Mouse (Mus musculus) MEL (cell line): ENCODE data around the gene Pigm. TPM values are rescaled to one million over a fixed set of nuclear protein-coding genes. Genes with fewer than 3 reads are reported as not detected.

Experiments
- DNase-seq: peaks from one replicate; pipeline ENCODE4 v3.0.0; 2011; ENCODE audit warnings: low read depth, low spot score
- H3K27ac ChIP-seq: 2 replicates; pipeline ENCODE4 v1.5.1; 2012; ENCODE audit warnings: low read depth, mild to moderate bottlenecking, control low read depth, low read length, moderate library complexity; ENCODE audit not compliant: control insufficient read depth
- H3K27me3 ChIP-seq, 2 experiments: fragments of 150-350 bp in 1 of 2; sonication (generic) in 1 of 2; 2 replicates each; pipeline ENCODE4 v1.6.1; 2012; ENCODE audit warnings: low read length in 2 of 2, mild to moderate bottlenecking in 2 of 2, improper control_type of control experiment in 1 of 2, moderate library complexity in 1 of 2; ENCODE audit not compliant: insufficient read depth in 2 of 2, control insufficient read depth in 1 of 2
- H3K36me3 ChIP-seq, 2 experiments: 2 replicates each; pipeline ENCODE4 v1.6.1; 2012 to 2014; ENCODE audit warnings: low read length in 2 of 2, improper control_type of control experiment in 1 of 2, inconsistent platforms in 1 of 2, mild to moderate bottlenecking in 1 of 2; ENCODE audit not compliant: insufficient read depth in 2 of 2, control insufficient read depth in 1 of 2
- H3K4me1 ChIP-seq, 2 experiments: fragments of 150-350 bp in 1 of 2; sonication (generic) in 1 of 2; 2 replicates each; pipeline ENCODE4 v1.6.1; 2012; ENCODE audit warnings: low read length in 2 of 2, improper control_type of control experiment in 1 of 2, mild to moderate bottlenecking in 1 of 2; ENCODE audit not compliant: insufficient read depth in 2 of 2, control insufficient read depth in 1 of 2
- H3K4me3 ChIP-seq, 2 experiments: fragments of 150-350 bp in 1 of 2; sonication (generic) in 1 of 2; 2 replicates each; pipeline ENCODE4 v1.5.1; 2012; ENCODE audit warnings: low read depth in 2 of 2, low read length in 2 of 2, mild to moderate bottlenecking in 2 of 2, moderate library complexity in 2 of 2, control low read depth in 1 of 2, improper control_type of control experiment in 1 of 2; ENCODE audit not compliant: control insufficient read depth in 1 of 2, insufficient read depth in 1 of 2
- H3K79me2 ChIP-seq: 2 replicates; pipeline ENCODE4 v1.6.1; 2012; ENCODE audit warnings: mild to moderate bottlenecking, low read length, moderate library complexity; ENCODE audit not compliant: control insufficient read depth, poor library complexity, insufficient read depth
- H3K9ac ChIP-seq: 2 replicates; pipeline ENCODE4 v1.6.1; 2012; ENCODE audit warnings: low read depth, mild to moderate bottlenecking, control low read depth, low read length, moderate library complexity; ENCODE audit not compliant: control insufficient read depth, poor library complexity, severe bottlenecking
- H3K9me3 ChIP-seq: fragments of 150-350 bp; sonication (generic); replicated peaks from 2 replicates; pipeline ENCODE4 v1.6.1; 2012; ENCODE audit warnings: mild to moderate bottlenecking, low read length, improper control_type of control experiment, moderate library complexity; ENCODE audit not compliant: insufficient read depth
- BHLHE40 ChIP-seq: IDR thresholded peaks from 2 replicates; pipeline ENCODE4 v1.6.1; 2012; ENCODE audit warnings: low read depth, mild to moderate bottlenecking, inconsistent platforms, low read length, improper control_type of control experiment, borderline replicate concordance
- CHD1 ChIP-seq: IDR thresholded peaks from 2 replicates; pipeline ENCODE4 v1.6.1; 2012; ENCODE audit warnings: low read depth, mild to moderate bottlenecking, inconsistent platforms, low read length, improper control_type of control experiment
- CHD2 ChIP-seq: IDR thresholded peaks from 2 replicates; pipeline ENCODE4 v1.6.1; 2011; ENCODE audit warnings: low read length, improper control_type of control experiment
- CTCF ChIP-seq, 3 experiments: IDR thresholded peaks in 2 of 3; conservative IDR thresholded peaks in 1 of 3; 2 replicates each; pipeline ENCODE4 v1.5.1; 2011 to 2012; ENCODE audit warnings: low read length in 3 of 3, low read depth in 2 of 3, mild to moderate bottlenecking in 2 of 3, improper control_type of control experiment in 1 of 3, inconsistent platforms in 1 of 3, mixed read lengths in 1 of 3, moderate library complexity in 1 of 3; ENCODE audit not compliant: control insufficient read depth in 1 of 3, insufficient read depth in 1 of 3, poor library complexity in 1 of 3, severe bottlenecking in 1 of 3
- E2F4 ChIP-seq: IDR thresholded peaks from 2 replicates; pipeline ENCODE4 v1.6.1; 2011; ENCODE audit warnings: low read depth, low read length, improper control_type of control experiment, borderline replicate concordance
- ELF1 ChIP-seq: IDR thresholded peaks from 2 replicates; pipeline ENCODE4 v1.6.1; 2014; ENCODE audit warnings: low read depth, mild to moderate bottlenecking, inconsistent platforms, low read length, improper control_type of control experiment, moderate library complexity
- EP300 ChIP-seq, 2 experiments: IDR thresholded peaks; 2 replicates each; pipeline ENCODE4 v1.6.1; 2011; ENCODE audit warnings: improper control_type of control experiment in 2 of 2, low read length in 2 of 2, low read depth in 1 of 2, mild to moderate bottlenecking in 1 of 2
- ETS1 ChIP-seq: IDR thresholded peaks from 2 replicates; pipeline ENCODE4 v1.6.1; 2012; ENCODE audit warnings: low read depth, mild to moderate bottlenecking, inconsistent platforms, low read length, improper control_type of control experiment, moderate library complexity
- GABPA ChIP-seq: IDR thresholded peaks from 2 replicates; pipeline ENCODE4 v1.6.1; 2012; ENCODE audit warnings: low read depth, mild to moderate bottlenecking, inconsistent platforms, low read length, improper control_type of control experiment, moderate library complexity
- GATA1 ChIP-seq: IDR thresholded peaks from 2 replicates; pipeline ENCODE4 v1.6.1; 2011; ENCODE audit warnings: low read depth, low read length, improper control_type of control experiment
- HCFC1 ChIP-seq: IDR thresholded peaks from 2 replicates; pipeline ENCODE4 v1.6.1; 2012; ENCODE audit warnings: low read depth, mild to moderate bottlenecking, inconsistent platforms, low read length, improper control_type of control experiment, moderate library complexity
- JUND ChIP-seq: IDR thresholded peaks from 2 replicates; pipeline ENCODE4 v1.6.1; 2011; ENCODE audit warnings: low read depth, mild to moderate bottlenecking, improper control_type of control experiment, low read length
- KAT2A ChIP-seq: conservative IDR thresholded peaks from 2 replicates; pipeline ENCODE4 v1.6.1; 2012; ENCODE audit warnings: low read depth, low read length, improper control_type of control experiment, inconsistent platforms
- MAX ChIP-seq: IDR thresholded peaks from 2 replicates; pipeline ENCODE4 v1.6.1; 2011; ENCODE audit warnings: low read length, improper control_type of control experiment
- MAZ ChIP-seq: IDR thresholded peaks from 2 replicates; pipeline ENCODE4 v1.6.1; 2012; ENCODE audit warnings: low read depth, mild to moderate bottlenecking, inconsistent platforms, low read length, improper control_type of control experiment
- MEF2A ChIP-seq: IDR thresholded peaks from 2 replicates; pipeline ENCODE4 v1.6.1; 2014; ENCODE audit warnings: low read depth, mild to moderate bottlenecking, inconsistent platforms, low read length, improper control_type of control experiment; ENCODE audit not compliant: poor library complexity, insufficient replicate concordance, severe bottlenecking; ENCODE audit errors: extremely low read depth
- MXI1 ChIP-seq: IDR thresholded peaks from 2 replicates; pipeline ENCODE4 v1.6.1; 2011; ENCODE audit warnings: mild to moderate bottlenecking, low read depth, low read length, improper control_type of control experiment
- MYB ChIP-seq: IDR thresholded peaks from 2 replicates; pipeline ENCODE4 v1.6.1; 2011; ENCODE audit warnings: mild to moderate bottlenecking, low read depth, low read length, improper control_type of control experiment
- MYC ChIP-seq: IDR thresholded peaks from 2 replicates; pipeline ENCODE4 v1.6.1; 2011; ENCODE audit warnings: low read depth, mild to moderate bottlenecking, low read length, improper control_type of control experiment, moderate library complexity
- NELFE ChIP-seq: IDR thresholded peaks from 2 replicates; pipeline ENCODE4 v1.6.1; 2011; ENCODE audit warnings: low read depth, low read length, improper control_type of control experiment
- NRF1 ChIP-seq: IDR thresholded peaks from 2 replicates; pipeline ENCODE4 v1.6.1; 2014; ENCODE audit warnings: low read depth, mild to moderate bottlenecking, inconsistent platforms, low read length, improper control_type of control experiment, moderate library complexity; ENCODE audit not compliant: poor library complexity, insufficient read depth, severe bottlenecking
- POLR2A ChIP-seq, 2 experiments: IDR thresholded peaks; 2 replicates each; pipeline ENCODE4 v1.6.1; 2011 to 2012; ENCODE audit warnings: low read length in 2 of 2, mild to moderate bottlenecking in 2 of 2, control low read depth in 1 of 2, improper control_type of control experiment in 1 of 2, low read depth in 1 of 2, moderate library complexity in 1 of 2; ENCODE audit not compliant: control insufficient read depth in 1 of 2, insufficient read depth in 1 of 2, poor library complexity in 1 of 2
- POLR2AphosphoS2 ChIP-seq: IDR thresholded peaks from 2 replicates; pipeline ENCODE4 v1.6.1; 2011; ENCODE audit warnings: low read length, improper control_type of control experiment
- RAD21 ChIP-seq: IDR thresholded peaks from 2 replicates; pipeline ENCODE4 v1.6.1; 2011; ENCODE audit warnings: mild to moderate bottlenecking, low read depth, low read length, improper control_type of control experiment
- RCOR1 ChIP-seq: IDR thresholded peaks from 2 replicates; pipeline ENCODE4 v1.6.1; 2012; ENCODE audit warnings: low read depth, mild to moderate bottlenecking, inconsistent platforms, low read length, improper control_type of control experiment
- SIN3A ChIP-seq: IDR thresholded peaks from 2 replicates; pipeline ENCODE4 v1.6.1; 2012; ENCODE audit warnings: low read length, improper control_type of control experiment, inconsistent platforms
- SMC3 ChIP-seq: IDR thresholded peaks from 2 replicates; pipeline ENCODE4 v1.6.1; 2011; ENCODE audit warnings: low read depth, low read length, improper control_type of control experiment
- TAL1 ChIP-seq: IDR thresholded peaks from 2 replicates; pipeline ENCODE4 v1.6.1; 2012; ENCODE audit warnings: mild to moderate bottlenecking, inconsistent platforms, low read length, moderate library complexity, mixed read lengths
- TBP ChIP-seq: IDR thresholded peaks from 2 replicates; pipeline ENCODE4 v1.8.0; 2011; ENCODE audit warnings: low read depth, low read length, improper control_type of control experiment
- TCF12 ChIP-seq: IDR thresholded peaks from 2 replicates; pipeline ENCODE4 v1.6.1; 2014; ENCODE audit warnings: low read depth, mild to moderate bottlenecking, inconsistent platforms, low read length, improper control_type of control experiment, moderate library complexity
- UBTF ChIP-seq: IDR thresholded peaks from 2 replicates; pipeline ENCODE4 v1.6.1; 2012; ENCODE audit warnings: low read depth, mild to moderate bottlenecking, inconsistent platforms, low read length, improper control_type of control experiment, moderate library complexity, borderline replicate concordance; ENCODE audit not compliant: insufficient read depth
- USF1 ChIP-seq: IDR thresholded peaks from 2 replicates; pipeline ENCODE4 v1.6.1; 2014; ENCODE audit warnings: low read depth, mild to moderate bottlenecking, inconsistent platforms, low read length, improper control_type of control experiment, moderate library complexity
- USF2 ChIP-seq, 2 experiments: IDR thresholded peaks; 2 replicates each; pipeline ENCODE4 v1.6.1; 2011 to 2012; ENCODE audit warnings: improper control_type of control experiment in 2 of 2, low read length in 2 of 2, borderline replicate concordance in 1 of 2, inconsistent platforms in 1 of 2, low read depth in 1 of 2, mild to moderate bottlenecking in 1 of 2; ENCODE audit not compliant: insufficient read depth in 1 of 2
- ZC3H11A ChIP-seq: IDR thresholded peaks from 2 replicates; pipeline ENCODE4 v1.6.1; 2012; ENCODE audit warnings: low read depth, mild to moderate bottlenecking, inconsistent platforms, low read length, improper control_type of control experiment
- ZKSCAN1 ChIP-seq: IDR thresholded peaks from 2 replicates; pipeline ENCODE4 v1.6.1; 2012; ENCODE audit warnings: low read depth, mild to moderate bottlenecking, inconsistent platforms, low read length, improper control_type of control experiment, moderate library complexity
- ZNF384 ChIP-seq: IDR thresholded peaks from 2 replicates; pipeline ENCODE4 v1.6.1; 2012; ENCODE audit warnings: low read depth, mild to moderate bottlenecking, inconsistent platforms, low read length, improper control_type of control experiment
- polyA plus RNA-seq, 2 experiments: library from polyadenylated mRNA; stranded (reverse) in 1 of 2; unstranded in 1 of 2; fragments of >175 nt in 1 of 2; fragments of >200 nt in 1 of 2; gene quantifications; 2 replicates each; pipeline versions ENCODE4 v1.2.1 to v1.2.4; 2012; ENCODE audit warnings: low replicate concordance in 2 of 2, low read depth in 1 of 2; ENCODE audit not compliant: insufficient read length in 2 of 2, insufficient read depth in 1 of 2, missing spikeins in 1 of 2
- total RNA-seq: library from RNA; depleted of rRNA; stranded (reverse); fragments of 300-350 nt; gene quantifications from 2 replicates; pipeline ENCODE4 v1.2.3, GENCODE M21; 2012; rRNA removed

The Pigm gene
- 8.3 and 8.6 TPM in 2 replicates for total RNA-seq
- polyA plus RNA-seq: 10 to 100 TPM in 1 of 2 experiments, not detected in 1; 11.3 TPM

GRCm38 (mm10) chr1:172376198-172376667 is at the start of gene Pigm:
Pigm (plus strand) TSS chr1:172376546.
- Histone ChIP-seq H3K27ac (peak within 1 kb of the TSS; percentile 86), H3K27me3 (no peaks in the 10 kb centered on the region), H3K79me2 (peaks cover 40% of the 10 kb centered on the region), H3K9me3 (no peaks in the 10 kb centered on the region), H3K4me3 (peak within 1 kb of the TSS; percentile 66 to 92), H3K36me3 (peaks cover 2 to 30% of the 10 kb centered on the region in 2 experiments; a peak in 2 of 4 replicates), H3K9ac (peak within 1 kb of the TSS; percentile 80), H3K4me1 (peaks cover 7 to 12% of the 10 kb centered on the region in 2 experiments)
- peak; percentile 99 for DNase-seq
- peak; percentile 36 to 81; a peak in 2 of 4 replicates for TF ChIP-seq POLR2A (IDR thresholded peaks at IDR 0.05; ENCODE audit: control insufficient read depth in 1 of 2, insufficient read depth in 1 of 2, low read depth in 1 of 2, low read length in 2 of 2, poor library complexity in 1 of 2)
- TF ChIP-seq MXI1: peak; percentile 72
- TF ChIP-seq CHD1: no peak
- TF ChIP-seq BHLHE40: no peak
- TF ChIP-seq TBP: peak; percentile 93
- peak; percentile 86 for TF ChIP-seq KAT2A
- TF ChIP-seq GATA1: no peak
- peak; percentile 80; the same call in 1 of the 2 replicates for TF ChIP-seq E2F4
- TF ChIP-seq TCF12: peak; percentile 65
- peak; percentile 68 for TF ChIP-seq POLR2AphosphoS2
- TF ChIP-seq CTCF (IDR thresholded peaks at IDR 0.05 in 2 of 3, conservative IDR thresholded peaks at IDR 0.05 in 1 of 3; ENCODE audit: control insufficient read depth in 1 of 3, insufficient read depth in 1 of 3, low read depth in 2 of 3, low read length in 3 of 3, poor library complexity in 1 of 3, severe bottlenecking in 1 of 3): no peak
- TF ChIP-seq ZC3H11A: no peak
- TF ChIP-seq EP300 (IDR thresholded peaks at IDR 0.05; ENCODE audit: low read depth in 1 of 2, low read length in 2 of 2): no peak
- TF ChIP-seq MAZ: no peak; the same call in 1 of the 2 replicates
- TF ChIP-seq ZNF384: no peak
- no peak for TF ChIP-seq USF2 (IDR thresholded peaks at IDR 0.05; ENCODE audit: borderline replicate concordance in 1 of 2, insufficient read depth in 1 of 2, low read depth in 1 of 2, low read length in 2 of 2)
- TF ChIP-seq ELF1: peak; percentile 98
- peak; percentile 98 for TF ChIP-seq SIN3A
- TF ChIP-seq MAX: peak; percentile 4; the same call in 1 of the 2 replicates
- TF ChIP-seq NELFE: peak; percentile 84
- no peak for TF ChIP-seq GABPA
- 0 out of 2 replicates have a peak, but pooled peaks have one; percentile 36 for TF ChIP-seq NRF1
- TF ChIP-seq ZKSCAN1: no peak
- TF ChIP-seq JUND: no peak
- no peak for TF ChIP-seq UBTF
- no peak for TF ChIP-seq USF1
- TF ChIP-seq SMC3: no peak
- no peak for TF ChIP-seq RAD21
- peak; percentile 9; the same call in 1 of the 2 replicates for TF ChIP-seq CHD2
- TF ChIP-seq TAL1: no peak
- 0 out of 2 replicates have a peak, but pooled peaks have one; percentile 64 for TF ChIP-seq MYC
- no peak for TF ChIP-seq MEF2A
- no peak; the same call in 1 of the 2 replicates for TF ChIP-seq RCOR1
- TF ChIP-seq HCFC1: peak; percentile 94
- TF ChIP-seq ETS1: peak; percentile 72
- TF ChIP-seq MYB: no peak
